Mouse (Mus musculus): ENCODE results near the gene Adgrg3. TPM values are rescaled to one million over a fixed set of nuclear protein-coding genes. Genes with fewer than 3 reads are reported as not detected.

Gene Adgrg3
- polyA plus RNA-seq, 1 experiment: 9.1 TPM

- H3K4me2 ChIP-seq (ENCODE audit: low read depth): peak overlapping the region; percentile 46
- H3ac ChIP-seq (ENCODE audit: control insufficient read depth, insufficient read length): no peak overlapping the region
- H3K79me2 ChIP-seq (ENCODE audit: control insufficient read depth, insufficient read depth): no peaks in the 10 kb centered on the region
- no peak overlapping the region for H3K4me3 ChIP-seq
- TF ChIP-seq MYOG (IDR thresholded peaks at IDR 0.05; ENCODE audit: control insufficient read depth in 1 of 3, insufficient read depth in 1 of 3, insufficient read length in 2 of 3, low read depth in 2 of 3) (no peak), REST (IDR thresholded peaks at IDR 0.05; ENCODE audit: insufficient read depth, insufficient read length) (no peak), CEBPB (IDR thresholded peaks at IDR 0.05; ENCODE audit: insufficient read depth, poor library complexity, severe bottlenecking) (no peak), MYOD1 (IDR thresholded peaks at IDR 0.05; ENCODE audit: control insufficient read depth in 1 of 3, insufficient read length in 2 of 3, low read depth in 2 of 3) (no peak)
- H3K27me3 ChIP-seq (ENCODE audit: control insufficient read depth, insufficient read depth, insufficient read length): no peaks in the 10 kb centered on the region
- H3K36me3 ChIP-seq (ENCODE audit: control insufficient read depth, insufficient read depth): no peaks in the 10 kb centered on the region
These were observed 47.0 kb downstream of the Adgrg3 start for GRCm38 (mm10) chr8:95064531-95064930.

- Histone ChIP-seq H3K4me3 (no peak overlapping the region), H3K27me3 (ENCODE audit: control insufficient read depth, insufficient read depth, insufficient read length) (no peaks in the 10 kb centered on the region), H3K36me3 (ENCODE audit: control insufficient read depth, insufficient read depth) (no peaks in the 10 kb centered on the region), H3ac (ENCODE audit: control insufficient read depth, insufficient read length) (no peak overlapping the region), H3K79me2 (ENCODE audit: control insufficient read depth, insufficient read depth) (no peaks in the 10 kb centered on the region), H3K4me2 (ENCODE audit: low read depth) (no peak overlapping the region)
- TF ChIP-seq MAX (IDR thresholded peaks at IDR 0.05; ENCODE audit: low read depth): no peak
- TF ChIP-seq TCF12 (IDR thresholded peaks at IDR 0.05; ENCODE audit: insufficient read depth, poor library complexity, severe bottlenecking): no peak
- TF ChIP-seq CEBPB (IDR thresholded peaks at IDR 0.05; ENCODE audit: insufficient read depth, poor library complexity, severe bottlenecking): no peak
- no peak for TF ChIP-seq USF1 (IDR thresholded peaks at IDR 0.05; ENCODE audit: low read depth)
- no peak for TF ChIP-seq E2F4 (IDR thresholded peaks at IDR 0.05; ENCODE audit: insufficient read depth)
- no peak for TF ChIP-seq SRF (IDR thresholded peaks at IDR 0.05; ENCODE audit: control insufficient read depth, insufficient read length, low read depth)
- TF ChIP-seq MYOD1 (IDR thresholded peaks at IDR 0.05; ENCODE audit: control insufficient read depth in 1 of 3, insufficient read length in 2 of 3, low read depth in 2 of 3): no peak
- TF ChIP-seq POLR2A (IDR thresholded peaks at IDR 0.05; ENCODE audit: insufficient read length, low read depth): no peak
- no peak for TF ChIP-seq TCF3 (IDR thresholded peaks at IDR 0.05; ENCODE audit: insufficient read length, low read depth)
- no peak for TF ChIP-seq MYOG (IDR thresholded peaks at IDR 0.05; ENCODE audit: control insufficient read depth in 1 of 3, insufficient read depth in 1 of 3, insufficient read length in 2 of 3, low read depth in 2 of 3)
- no peak for TF ChIP-seq REST (IDR thresholded peaks at IDR 0.05; ENCODE audit: insufficient read depth, insufficient read length)
- TF ChIP-seq POLR2AphosphoS2 (IDR thresholded peaks at IDR 0.05; ENCODE audit: insufficient read length, low read depth): no peak
These were observed 50.1 kb downstream of the Adgrg3 start for GRCm38 (mm10) chr8:95067582-95067981.

GRCm38 (mm10) chr8:95075504-95075903, 58.0 kb downstream of the Adgrg3 start:
- H3K79me2 ChIP-seq (ENCODE audit: control insufficient read depth, insufficient read depth): no peaks in the 10 kb centered on the region
- no peak for TF ChIP-seq POLR2AphosphoS2 (IDR thresholded peaks at IDR 0.05; ENCODE audit: insufficient read length, low read depth)
- no peak for TF ChIP-seq E2F4 (IDR thresholded peaks at IDR 0.05; ENCODE audit: insufficient read depth)
- TF ChIP-seq MYOG (IDR thresholded peaks at IDR 0.05; ENCODE audit: control insufficient read depth in 1 of 3, insufficient read depth in 1 of 3, insufficient read length in 2 of 3, low read depth in 2 of 3): no peak
- TF ChIP-seq SRF (IDR thresholded peaks at IDR 0.05; ENCODE audit: control insufficient read depth, insufficient read length, low read depth): no peak
- no peak for TF ChIP-seq TCF12 (IDR thresholded peaks at IDR 0.05; ENCODE audit: insufficient read depth, poor library complexity, severe bottlenecking)
- no peak for TF ChIP-seq USF1 (IDR thresholded peaks at IDR 0.05; ENCODE audit: low read depth)
- TF ChIP-seq MYOD1 (IDR thresholded peaks at IDR 0.05; ENCODE audit: control insufficient read depth in 1 of 3, insufficient read length in 2 of 3, low read depth in 2 of 3): no peak
- TF ChIP-seq REST (IDR thresholded peaks at IDR 0.05; ENCODE audit: insufficient read depth, insufficient read length): no peak
- TF ChIP-seq POLR2A (IDR thresholded peaks at IDR 0.05; ENCODE audit: insufficient read length, low read depth): no peak
- TF ChIP-seq TCF3 (IDR thresholded peaks at IDR 0.05; ENCODE audit: insufficient read length, low read depth): no peak
- no peak for TF ChIP-seq MAX (IDR thresholded peaks at IDR 0.05; ENCODE audit: low read depth)
- TF ChIP-seq CEBPB (IDR thresholded peaks at IDR 0.05; ENCODE audit: insufficient read depth, poor library complexity, severe bottlenecking): no peak

GRCm38 (mm10) chr8:95076151-95076550, 58.7 kb downstream of the Adgrg3 start:
- H3K27me3 ChIP-seq (ENCODE audit: control insufficient read depth, insufficient read depth, insufficient read length): no peaks in the 10 kb centered on the region
- H3ac ChIP-seq (ENCODE audit: control insufficient read depth, insufficient read length): no peak overlapping the region
- TF ChIP-seq USF1 (IDR thresholded peaks at IDR 0.05; ENCODE audit: low read depth) (no peak), TCF12 (IDR thresholded peaks at IDR 0.05; ENCODE audit: insufficient read depth, poor library complexity, severe bottlenecking) (no peak), CEBPB (IDR thresholded peaks at IDR 0.05; ENCODE audit: insufficient read depth, poor library complexity, severe bottlenecking) (no peak), E2F4 (IDR thresholded peaks at IDR 0.05; ENCODE audit: insufficient read depth) (no peak), MAX (IDR thresholded peaks at IDR 0.05; ENCODE audit: low read depth) (no peak), POLR2A (IDR thresholded peaks at IDR 0.05; ENCODE audit: insufficient read length, low read depth) (no peak), TCF3 (IDR thresholded peaks at IDR 0.05; ENCODE audit: insufficient read length, low read depth) (no peak), POLR2AphosphoS2 (IDR thresholded peaks at IDR 0.05; ENCODE audit: insufficient read length, low read depth) (no peak), MYOD1 (IDR thresholded peaks at IDR 0.05; ENCODE audit: control insufficient read depth in 1 of 3, insufficient read length in 2 of 3, low read depth in 2 of 3) (no peak), SRF (IDR thresholded peaks at IDR 0.05; ENCODE audit: control insufficient read depth, insufficient read length, low read depth) (no peak), MYOG (IDR thresholded peaks at IDR 0.05; ENCODE audit: control insufficient read depth in 1 of 3, insufficient read depth in 1 of 3, insufficient read length in 2 of 3, low read depth in 2 of 3) (no peak), REST (IDR thresholded peaks at IDR 0.05; ENCODE audit: insufficient read depth, insufficient read length) (no peak)
- H3K4me2 ChIP-seq (ENCODE audit: low read depth): no peak overlapping the region
- no peak overlapping the region for H3K4me3 ChIP-seq
- H3K79me2 ChIP-seq (ENCODE audit: control insufficient read depth, insufficient read depth): no peaks in the 10 kb centered on the region
- H3K36me3 ChIP-seq (ENCODE audit: control insufficient read depth, insufficient read depth): no peaks in the 10 kb centered on the region

More at GRCm38 (mm10) chr8:95075504-95075903, 58.0 kb downstream of the Adgrg3 start:
- H3K27me3 ChIP-seq (ENCODE audit: control insufficient read depth, insufficient read depth, insufficient read length): no peaks in the 10 kb centered on the region
- no peak overlapping the region for H3K4me3 ChIP-seq
- no peak overlapping the region for H3K4me2 ChIP-seq (ENCODE audit: low read depth)
- H3ac ChIP-seq (ENCODE audit: control insufficient read depth, insufficient read length): no peak overlapping the region
- H3K36me3 ChIP-seq (ENCODE audit: control insufficient read depth, insufficient read depth): no peaks in the 10 kb centered on the region

- H3K36me3 ChIP-seq (ENCODE audit: control insufficient read depth, insufficient read depth): no peaks in the 10 kb centered on the region
- no peak overlapping the region for H3ac ChIP-seq (ENCODE audit: control insufficient read depth, insufficient read length)
- H3K79me2 ChIP-seq (ENCODE audit: control insufficient read depth, insufficient read depth): no peaks in the 10 kb centered on the region
- no peaks in the 10 kb centered on the region for H3K27me3 ChIP-seq (ENCODE audit: control insufficient read depth, insufficient read depth, insufficient read length)
- TF ChIP-seq POLR2A (IDR thresholded peaks at IDR 0.05; ENCODE audit: insufficient read length, low read depth) (no peak), MYOG (IDR thresholded peaks at IDR 0.05; ENCODE audit: control insufficient read depth in 1 of 3, insufficient read depth in 1 of 3, insufficient read length in 2 of 3, low read depth in 2 of 3) (no peak), MAX (IDR thresholded peaks at IDR 0.05; ENCODE audit: low read depth) (no peak), E2F4 (IDR thresholded peaks at IDR 0.05; ENCODE audit: insufficient read depth) (no peak), TCF12 (IDR thresholded peaks at IDR 0.05; ENCODE audit: insufficient read depth, poor library complexity, severe bottlenecking) (no peak), POLR2AphosphoS2 (IDR thresholded peaks at IDR 0.05; ENCODE audit: insufficient read length, low read depth) (no peak), SRF (IDR thresholded peaks at IDR 0.05; ENCODE audit: control insufficient read depth, insufficient read length, low read depth) (no peak), USF1 (IDR thresholded peaks at IDR 0.05; ENCODE audit: low read depth) (no peak), MYOD1 (IDR thresholded peaks at IDR 0.05; ENCODE audit: control insufficient read depth in 1 of 3, insufficient read length in 2 of 3, low read depth in 2 of 3) (no peak), REST (IDR thresholded peaks at IDR 0.05; ENCODE audit: insufficient read depth, insufficient read length) (no peak), TCF3 (IDR thresholded peaks at IDR 0.05; ENCODE audit: insufficient read length, low read depth) (no peak), CEBPB (IDR thresholded peaks at IDR 0.05; ENCODE audit: insufficient read depth, poor library complexity, severe bottlenecking) (no peak)
- no peak overlapping the region for H3K4me3 ChIP-seq
- H3K4me2 ChIP-seq (ENCODE audit: low read depth): no peak overlapping the region
These were observed 60.6 kb downstream of the Adgrg3 start for GRCm38 (mm10) chr8:95078055-95078454.

All from myocyte (in vitro differentiated cells).